Mouse (Mus musculus): ENCODE results near the gene Osbpl10.
"Not testable (repeated sequence)": the region's sequence is repeated elsewhere in the genome, so short reads cannot be mapped to it uniquely, and the experiment has no call there.

The Osbpl10 gene

DNA sequence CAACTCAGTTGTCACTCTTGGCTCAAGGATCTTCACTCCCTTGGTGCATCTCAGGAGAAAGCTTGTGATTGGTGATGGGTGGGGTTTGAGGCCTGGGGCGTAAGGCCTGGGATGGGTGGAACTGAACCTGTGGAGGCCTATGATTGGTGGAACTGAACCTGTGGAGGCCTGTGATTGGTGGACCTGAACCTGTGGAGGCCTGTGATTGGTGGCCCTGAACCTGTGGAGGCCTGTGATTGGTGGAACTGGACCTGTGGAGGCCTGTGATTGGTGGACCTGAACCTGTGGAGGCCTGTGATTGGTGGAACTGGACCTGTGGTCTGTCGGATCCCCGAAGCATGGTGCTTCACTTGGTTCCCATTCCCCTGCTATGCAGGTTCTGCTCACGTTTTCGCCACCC, 7.4 kb downstream of the Osbpl10 start:
- DNase-seq: no peak

DNA sequence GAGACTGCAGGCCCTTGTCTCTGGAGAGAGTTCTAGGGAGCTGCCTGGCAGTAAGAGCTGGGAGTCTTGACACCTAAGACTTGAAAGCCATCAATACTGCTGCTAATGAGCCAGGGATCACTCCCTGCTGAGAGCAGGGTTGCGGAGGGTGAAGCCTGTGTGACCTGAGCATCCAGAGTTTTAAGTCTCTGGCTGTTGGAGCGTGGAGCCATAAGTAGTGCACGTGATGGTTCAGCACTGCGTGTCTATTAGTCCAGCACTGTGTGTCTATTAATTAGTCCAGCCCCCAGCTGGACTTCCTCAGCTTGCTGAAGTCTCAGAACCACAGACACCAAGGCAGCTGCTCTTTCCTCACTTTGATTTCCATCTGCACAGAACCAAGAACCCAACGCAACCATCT, 8.0 kb downstream of the Osbpl10 start:
- no peak for DNase-seq

DNA sequence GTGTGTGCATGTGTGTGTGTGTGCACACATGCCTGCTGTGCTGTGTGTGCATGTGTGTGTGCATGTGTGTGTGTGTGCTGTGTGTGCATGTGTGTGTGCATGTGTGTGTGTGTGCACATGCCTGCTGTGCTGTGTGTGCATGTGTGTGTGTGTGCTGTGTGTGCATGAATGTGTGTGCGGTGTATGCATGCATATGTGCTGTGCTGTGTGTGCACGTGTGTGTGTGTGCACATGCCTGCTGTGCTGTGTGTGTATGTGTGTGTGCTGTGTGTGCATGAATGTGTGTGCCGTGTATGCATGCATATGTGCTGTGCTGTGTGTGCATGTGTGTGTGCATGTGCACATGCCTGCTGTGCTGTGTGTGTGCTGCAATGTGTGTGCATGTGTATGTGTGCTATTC, 9.7 kb downstream of the Osbpl10 start:
- DNase-seq: no peak

DNA sequence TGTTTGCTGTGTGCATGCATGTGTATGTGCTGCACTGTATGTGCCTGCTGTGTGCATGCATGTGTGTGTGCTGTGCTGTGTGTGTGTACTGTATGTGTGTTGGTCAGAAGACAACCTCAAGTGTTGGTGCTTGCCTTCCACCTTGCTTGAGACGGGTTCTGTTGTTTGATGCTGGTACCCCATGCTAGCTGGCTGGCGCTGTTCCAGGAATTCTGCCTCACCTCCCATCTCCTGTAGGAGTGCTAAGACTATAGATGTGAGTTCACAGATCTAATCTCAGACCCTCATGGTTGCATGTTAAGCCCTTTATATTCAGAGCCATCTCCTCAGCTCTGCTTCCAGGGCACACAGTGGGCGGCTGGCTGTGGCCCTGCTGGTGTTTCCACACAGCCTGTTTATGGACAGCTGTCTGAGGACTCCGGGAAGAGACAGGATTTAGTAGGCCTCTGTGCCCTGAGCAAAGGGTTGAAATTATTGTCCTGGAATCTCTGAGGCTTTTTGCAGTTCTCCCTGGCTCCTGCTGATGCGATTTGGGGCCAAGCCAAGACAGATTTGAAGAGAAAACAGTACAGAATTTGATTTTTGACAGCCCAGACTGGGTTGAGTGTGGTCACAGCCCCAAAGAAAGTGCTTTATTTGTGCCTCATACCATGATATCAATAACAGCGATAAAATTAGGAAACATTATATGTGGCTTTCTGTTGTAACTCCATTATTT, 10.4 kb downstream of the Osbpl10 start:
- DNase-seq: no peak

DNA sequence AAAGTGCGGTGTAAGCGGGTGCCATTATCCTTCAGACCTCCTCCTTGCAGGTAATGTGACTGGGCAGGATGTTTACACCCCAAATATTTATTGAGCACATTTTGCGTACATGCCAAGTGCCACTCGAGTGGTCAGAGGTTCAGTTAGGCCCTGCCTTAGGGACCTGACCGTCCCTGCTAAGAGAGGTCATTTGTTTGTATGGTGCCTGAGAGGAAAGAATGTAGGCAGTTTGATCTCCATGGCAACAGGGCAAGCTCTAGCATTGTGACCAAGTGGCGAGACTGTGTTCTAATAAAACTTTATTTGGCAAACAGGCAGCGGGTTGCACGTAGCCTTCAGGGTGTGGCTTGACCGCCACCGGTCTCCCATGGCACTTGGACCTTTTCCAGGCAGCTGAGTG, 12.1 kb downstream of the Osbpl10 start:
- DNase-seq: peak in 1 of 2 experiments; percentile 46

- DNase-seq: no peak
These were observed 14.2 kb downstream of the Osbpl10 start for GRCm38 (mm10) chr9:114992528-114992927.

DNA sequence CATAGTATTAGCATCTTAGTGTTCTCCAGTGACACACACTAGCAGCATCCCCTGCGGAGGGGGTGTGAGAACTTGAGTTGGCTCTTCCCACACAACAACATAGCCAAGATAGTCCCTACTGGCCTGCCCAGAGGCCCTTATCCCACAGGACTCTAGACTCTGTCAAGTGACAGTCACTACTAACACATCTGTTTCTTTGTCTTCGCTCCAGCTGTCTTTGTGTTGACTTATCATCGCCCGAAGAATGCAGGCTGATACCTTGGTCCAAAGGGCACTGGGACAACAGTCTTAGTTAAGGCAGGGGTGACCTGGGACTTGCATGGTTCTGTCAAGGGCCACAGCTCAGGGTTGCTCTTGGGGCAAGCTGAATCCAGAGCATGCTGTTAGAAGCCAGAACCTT, 16.9 kb downstream of the Osbpl10 start:
- no peak for DNase-seq

- no peak for DNase-seq
These were observed 17.3 kb downstream of the Osbpl10 start for GRCm38 (mm10) chr9:114995716-114996115.

- no peak for DNase-seq
These were observed 18.1 kb downstream of the Osbpl10 start for GRCm38 (mm10) chr9:114996489-114996888.

- peak; percentile 52 to 71 for DNase-seq
These were observed 20.8 kb downstream of the Osbpl10 start for GRCm38 (mm10) chr9:114999010-114999770.

- no peak for DNase-seq
These were observed 21.4 kb downstream of the Osbpl10 start for GRCm38 (mm10) chr9:114999771-115000146.

- DNase-seq: peak; percentile 60 to 70
These were observed 27.1 kb downstream of the Osbpl10 start for GRCm38 (mm10) chr9:115005446-115005845.

- no peak for DNase-seq
These were observed 29.4 kb downstream of the Osbpl10 start for GRCm38 (mm10) chr9:115007776-115008175.

DNA sequence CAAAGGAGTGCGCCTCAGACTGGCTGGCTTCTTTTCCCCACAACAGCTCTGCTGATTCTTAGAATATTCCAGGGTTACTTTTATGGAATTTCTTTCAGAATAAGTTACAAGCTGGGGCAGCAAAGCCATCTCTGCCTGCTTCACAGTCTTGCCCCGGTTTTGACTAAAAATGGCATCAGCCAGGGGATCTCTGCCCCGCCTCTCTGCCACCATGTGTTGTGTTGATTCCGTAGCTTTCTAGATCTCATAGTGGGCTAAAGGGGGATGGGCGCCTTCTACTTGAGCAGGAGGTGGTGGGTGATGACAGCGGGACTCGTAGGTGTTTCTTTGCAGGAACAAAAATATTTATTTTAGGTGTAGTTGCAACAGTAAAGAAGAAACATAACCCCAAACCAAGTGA, 29.8 kb downstream of the Osbpl10 start:
- no peak for DNase-seq

DNA sequence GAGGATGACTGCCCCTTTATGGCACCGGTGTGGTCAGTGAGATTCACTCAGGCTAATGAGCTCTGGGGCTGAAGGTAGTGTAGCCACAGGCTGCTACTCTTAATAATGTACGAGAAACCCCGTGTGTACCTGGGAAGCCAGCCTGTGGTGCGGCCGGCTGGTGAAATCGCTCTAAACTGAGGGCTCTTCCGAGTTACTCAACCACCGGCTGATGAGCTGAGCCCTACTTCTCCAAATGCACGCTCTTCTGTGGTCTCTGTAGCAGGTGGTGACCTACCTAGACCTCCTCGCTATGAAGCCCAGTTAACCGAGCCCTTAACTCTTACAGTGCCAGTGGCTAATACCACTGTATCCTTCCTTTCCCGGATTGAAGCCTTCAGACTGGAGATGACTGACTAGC, 34.0 kb downstream of the Osbpl10 start:
- DNase-seq: no peak

- no peak for DNase-seq
These were observed 41.8 kb downstream of the Osbpl10 start for GRCm38 (mm10) chr9:115020141-115020540.

DNA sequence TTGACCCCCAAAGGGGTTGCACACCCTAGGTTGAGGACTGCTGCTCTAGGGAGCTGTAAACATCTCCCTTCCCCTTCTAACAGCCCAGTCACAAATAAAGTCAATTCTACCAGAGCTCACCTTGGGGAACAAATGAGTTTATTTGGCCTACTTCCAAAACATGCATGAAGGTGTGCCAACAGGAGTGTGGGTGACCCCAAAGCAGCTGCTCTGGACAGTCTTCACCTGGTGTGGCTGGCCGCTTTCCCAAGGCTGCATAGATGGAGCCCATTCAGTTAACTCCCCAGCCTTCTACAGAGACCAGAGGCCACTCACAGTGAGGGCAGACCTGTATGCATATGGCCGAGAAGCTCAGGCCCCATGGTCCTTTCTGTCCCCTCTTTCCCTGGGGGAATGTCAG, 43.0 kb downstream of the Osbpl10 start:
- peak in 1 of 2 experiments; percentile 51 for DNase-seq

GRCm38 (mm10) chr9:115023137-115023536, 44.8 kb downstream of the Osbpl10 start:
- DNase-seq: no peak

GRCm38 (mm10) chr9:115023708-115024383, 45.5 kb downstream of the Osbpl10 start:
- no peak for DNase-seq

GRCm38 (mm10) chr9:115029307-115029706, 50.9 kb downstream of the Osbpl10 start:
- DNase-seq: no peak

- DNase-seq: no peak
These were observed 52.2 kb downstream of the Osbpl10 start for GRCm38 (mm10) chr9:115030581-115030980.

DNA sequence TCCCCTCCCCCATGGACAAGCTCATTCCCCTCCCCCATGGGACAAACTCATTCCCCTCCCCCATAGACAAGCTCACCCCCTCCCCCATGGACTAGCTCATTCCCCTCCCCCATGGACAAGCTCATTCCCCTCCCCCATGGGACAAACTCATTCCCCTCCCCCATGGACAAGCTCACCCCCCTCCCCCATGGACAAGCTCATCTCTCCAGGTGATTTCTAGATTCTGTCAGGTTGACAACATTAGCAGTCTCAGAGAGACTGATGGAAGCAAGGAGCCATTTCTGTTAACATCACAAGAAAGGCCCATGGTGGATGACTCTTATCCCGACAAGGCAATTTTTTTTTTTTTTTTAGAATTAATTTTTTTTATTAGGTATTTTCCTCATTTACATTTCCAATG, 52.7 kb downstream of the Osbpl10 start:
- DNase-seq: not testable (repeated sequence)

DNA sequence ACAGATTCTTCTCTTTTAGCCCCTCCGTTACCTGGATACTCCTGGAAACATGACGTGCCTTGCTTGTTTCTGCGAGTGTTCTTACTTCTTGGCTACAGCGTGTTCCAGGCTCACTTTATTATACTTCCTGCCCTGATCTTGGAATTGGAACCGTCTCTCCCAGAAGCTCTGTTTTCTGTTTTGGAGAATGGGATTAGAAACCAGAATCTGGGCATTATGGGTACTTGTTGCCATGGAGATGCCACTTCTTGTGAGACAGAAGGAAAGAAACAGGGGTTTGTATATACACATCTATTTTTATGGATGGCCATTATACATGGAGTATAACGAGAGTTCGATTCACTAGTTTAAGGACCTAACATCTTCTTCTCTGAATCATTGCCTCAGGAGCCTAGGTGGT, 54.4 kb downstream of the Osbpl10 start:
- DNase-seq: no peak

DNA sequence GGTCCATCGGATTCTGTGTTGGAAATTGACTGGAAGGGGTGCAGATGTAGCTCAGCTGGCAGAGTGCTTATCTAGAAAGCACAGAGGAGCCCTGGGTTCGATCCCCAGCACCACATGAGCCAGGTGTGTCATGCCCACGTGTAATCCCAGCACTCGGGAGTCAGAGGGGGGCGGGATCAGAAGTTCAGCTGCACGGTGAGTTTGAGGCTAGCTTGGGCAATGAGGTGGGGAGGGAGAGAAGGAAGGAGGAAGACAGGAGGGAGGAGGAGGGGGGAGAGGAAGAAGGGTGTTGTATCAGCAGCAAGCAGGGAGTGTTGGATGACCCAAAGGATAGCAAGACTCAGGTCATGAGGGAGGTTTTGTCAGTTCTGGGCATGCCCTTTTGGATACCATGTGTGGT, 55.9 kb downstream of the Osbpl10 start:
- DNase-seq: no peak

Data from kidney, adult 8-10 months (tissue).